Comparison of ENCODE assay signal across 25 mouse cellular contexts in the genomic region with DNA sequence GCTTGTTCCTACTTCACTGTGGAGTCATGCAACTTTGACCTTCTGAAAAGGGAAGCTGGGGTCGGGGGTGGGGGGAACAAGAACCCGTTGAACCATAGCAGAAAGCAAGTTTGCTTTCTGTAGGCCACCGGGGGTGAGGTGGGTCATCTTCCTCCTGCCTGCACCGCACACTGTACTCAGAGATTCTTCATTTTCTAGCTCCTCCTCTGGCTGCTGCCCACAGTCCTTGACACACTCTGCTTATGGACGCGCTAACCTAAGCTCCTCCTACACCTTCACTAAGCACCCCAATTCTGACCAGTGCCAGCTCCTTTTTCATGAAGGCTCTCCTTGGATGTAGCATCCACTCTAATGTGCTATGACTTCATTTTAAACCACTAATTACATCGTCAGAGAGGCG.
A peak's percentile ranks its signal among the peaks of the same experiment; 100 is the strongest.
DNase-seq lines count a peak whose midpoint lies in the region; ATAC-seq lines count a peak whose summit lies in the region.
"Had no signal": no experiment of that assay in that cellular context is flagged by ENCODE, and none has a peak within 500 bp of the region (broad histone marks: within the 10 kb centered on the region; RNA-seq: fewer than 3 reads in every experiment).

No protein-coding gene starts in this region.

- no peak for DNase-seq in frontal cortex, postnatal 10 days (ENCODE audit: low spot score in 2 of 2)
- no peak for DNase-seq in midbrain, embryonic 10.5 days (ENCODE audit: low spot score)
- no peak for DNase-seq in left cerebral cortex, postnatal 25 days (ENCODE audit: low spot score in 2 of 2)
- DNase-seq in kidney, adult 18-20 months = no peak
- DNase-seq: cerebellum, adult 18-20 months; cerebellum, postnatal 25 days; embryo, embryonic 11 days; forebrain, postnatal 0 days; kidney, postnatal 4 days; layer of hippocampus, adult 9-11 months; thymus, postnatal 14 days had no signal

- H3K27ac ChIP-seq in midbrain, embryonic 10.5 days (replicated peaks) = peak overlapping the region; percentile 28; the same call in 1 of the 2 replicates
- no peak overlapping the region for H3K27ac ChIP-seq in midbrain, embryonic 13.5 days
- H3K27ac ChIP-seq: forebrain, embryonic 10.5 days; heart, embryonic 10.5 days; hindbrain, postnatal 0 days; neural tube, embryonic 15.5 days had no signal

- H3K4me3 ChIP-seq in midbrain, embryonic 10.5 days = no peak overlapping the region
- H3K4me3 ChIP-seq in midbrain, embryonic 13.5 days (replicated peaks) = no peak overlapping the region
- H3K4me3 ChIP-seq: forebrain, embryonic 10.5 days; heart, embryonic 10.5 days; megakaryocyte, embryonic 14.5 days; neural tube, embryonic 15.5 days had no signal

- intact Hi-C loops in left cerebral cortex, postnatal 25 days (cut with DNase I) = no loop called here

- H3K36me3 ChIP-seq in midbrain, embryonic 10.5 days = no peaks in the 10 kb centered on the region
- H3K36me3 ChIP-seq in midbrain, embryonic 13.5 days = no peaks in the 10 kb centered on the region
- H3K36me3 ChIP-seq: forebrain, embryonic 10.5 days; G1E; heart, embryonic 10.5 days; neural tube, embryonic 15.5 days had no signal

- H3K4me2 ChIP-seq in midbrain, embryonic 13.5 days (replicated peaks) = no peak overlapping the region
- H3K4me2 ChIP-seq: neural tube, embryonic 15.5 days had no signal

- ATAC-seq in frontal cortex, adult (ENCODE audit: low TSS enrichment) = peak; percentile 66
- no peak for ATAC-seq in midbrain, embryonic 13.5 days
- peak; percentile 62 for ATAC-seq in common myeloid progenitor, adult 5-6 weeks (replicated peaks; ENCODE audit: low read depth, poor library complexity, severe bottlenecking)
- peak; percentile 76 for ATAC-seq in monocyte, adult 5-6 weeks (replicated peaks; ENCODE audit: insufficient number of reproducible peaks, low FRiP score, low TSS enrichment, poor library complexity, severe bottlenecking)
- ATAC-seq: forebrain, postnatal 0 days; hindbrain, postnatal 0 days; intestine, embryonic 16.5 days; lung, postnatal 0 days; midbrain, embryonic 16.5 days; Patski had no signal

- H3K27me3 ChIP-seq in midbrain, embryonic 10.5 days (ENCODE audit: low read depth, poor library complexity, severe bottlenecking) = no peaks in the 10 kb centered on the region
- no peaks in the 10 kb centered on the region for H3K27me3 ChIP-seq in midbrain, embryonic 13.5 days
- H3K27me3 ChIP-seq: megakaryocyte, embryonic 14.5 days; neural tube, embryonic 15.5 days; Patski had no signal

- whole genome bisulfite sequencing in midbrain, embryonic 10.5 days = 68% methylated on average over 8 of the region's 8 CpGs
- 79% methylated on average over 8 of the region's 8 CpGs for WGBS in midbrain, embryonic 13.5 days

- peaks cover 4% of the 10 kb centered on the region; the same call in 1 of the 2 replicates for H3K4me1 ChIP-seq in midbrain, embryonic 10.5 days
- peaks cover 12% of the 10 kb centered on the region; the same call in 1 of the 2 replicates for H3K4me1 ChIP-seq in midbrain, embryonic 13.5 days (replicated peaks)
- H3K4me1 ChIP-seq: megakaryocyte, embryonic 14.5 days had no signal

- no peak overlapping the region for H3K9ac ChIP-seq in midbrain, embryonic 13.5 days (replicated peaks)
- H3K9ac ChIP-seq: forebrain, postnatal 0 days; neural tube, embryonic 15.5 days had no signal

- H3K9me3 ChIP-seq in midbrain, embryonic 10.5 days (replicated peaks) = no peaks in the 10 kb centered on the region
- H3K9me3 ChIP-seq in midbrain, embryonic 13.5 days = no peaks in the 10 kb centered on the region
- H3K9me3 ChIP-seq: forebrain, embryonic 10.5 days; heart, embryonic 10.5 days; megakaryocyte, embryonic 14.5 days; neural tube, embryonic 15.5 days had no signal
